Mouse (Mus musculus) adrenal gland, postnatal 14 days (tissue): ENCODE data around the gene Nkain4. TPM values are rescaled to one million over a fixed set of nuclear protein-coding genes. Genes with fewer than 3 reads are reported as not detected.
A peak's percentile ranks its signal among the peaks of the same experiment; 100 is the strongest.

ENCODE experiments used
- DNase-seq: peaks from one replicate; pipeline ENCODE4 v3.0.0; 2021; ENCODE audit warnings: mixed read lengths
- microRNA-seq, 2 experiments: library from miRNA; unstranded; fragments of <30 nt; microRNA quantifications; one replicate each; pipeline ENCODE4 v1.2.0; 2021
- total RNA-seq: library from RNA; stranded (reverse); gene quantifications from 2 replicates; pipeline ENCODE4 v1.2.3, GENCODE M21; 2021

The Nkain4 gene
- total RNA-seq, 1 experiment from 2014 or later, result 5.2 TPM

- DNase-seq, result peak; percentile 84
These were observed 60.4 kb downstream of the Nkain4 start for GRCm38 (mm10) chr2:180894029-180894623.

GRCm38 (mm10) chr2:180893537-180894028 lies 60.9 kb downstream of the Nkain4 start:
- peak; percentile 22 for DNase-seq

- peak; percentile 31 for DNase-seq
These were observed 61.5 kb downstream of the Nkain4 start for GRCm38 (mm10) chr2:180892841-180893521.

- no peak for DNase-seq
These were observed 62.6 kb downstream of the Nkain4 start for GRCm38 (mm10) chr2:180891835-180892323.

GRCm38 (mm10) chr2:180891075-180891834 lies 63.2 kb downstream of the Nkain4 start:
- no peak for DNase-seq

GRCm38 (mm10) chr2:180890422-180891074 lies 64.0 kb downstream of the Nkain4 start:
- DNase-seq, result no peak

- no peak for DNase-seq
These were observed 64.6 kb downstream of the Nkain4 start for GRCm38 (mm10) chr2:180889921-180890280.

GRCm38 (mm10) chr2:180889271-180889920 lies 65.1 kb downstream of the Nkain4 start:
- DNase-seq, result no peak

- DNase-seq, result no peak
These were observed 69.2 kb downstream of the Nkain4 start for GRCm38 (mm10) chr2:180885270-180885669.

Small RNA genes within 50 kb of the gene (microRNA-seq; reads per million reads assigned to microRNA genes)
- gene Mir124a-3, result 0 reads per million in 2 experiments

Other genes starting within 250 kb of the Nkain4 start
- gene Dido1, start 244.7 kb downstream of the Nkain4 start, total RNA-seq, result 49.3 and 54.1 TPM in 2 replicates
- 62.9 and 65.5 TPM in 2 replicates for gene Gid8, start 244.6 kb downstream of the Nkain4 start, total RNA-seq
- 1.2 and 2.5 TPM in 2 replicates for gene Slc17a9, start 229.4 kb downstream of the Nkain4 start, total RNA-seq
- not detected in 2 replicates for gene Bhlhe23, start 177.8 kb downstream of the Nkain4 start, total RNA-seq
- 52.0 and 61.3 TPM in 2 replicates for gene Ythdf1, start 33.8 kb downstream of the Nkain4 start, total RNA-seq
- not detected in 2 replicates for gene Birc7, start 25.7 kb downstream of the Nkain4 start, total RNA-seq
- 47.9 and 54.8 TPM in 2 replicates for gene Arfgap1, start 12.5 kb upstream of the Nkain4 start, total RNA-seq
- gene Col20a1, start 31.8 kb upstream of the Nkain4 start, total RNA-seq, result 3.5 and 3.7 TPM in 2 replicates
- gene Chrna4, start 88.8 kb upstream of the Nkain4 start, total RNA-seq, result 5.6 and 9.6 TPM in 2 replicates
- gene Kcnq2, start 180.6 kb upstream of the Nkain4 start, total RNA-seq, result 6.0 and 6.8 TPM in 2 replicates
- gene Eef1a2, start 202.3 kb upstream of the Nkain4 start, total RNA-seq, result 38.4 and 47.9 TPM in 2 replicates
- 95.5 and 98.6 TPM in 2 replicates for gene Ppdpf, start 232.5 kb upstream of the Nkain4 start, total RNA-seq
- 0.11 TPM in 1 of 2 replicates, not detected in the other for gene Ptk6, start 248.1 kb upstream of the Nkain4 start, total RNA-seq